Mouse (Mus musculus) heart, embryonic 14.5 days (tissue): ENCODE data around the gene Crtc1. TPM values are rescaled to one million over a fixed set of nuclear protein-coding genes. Genes with fewer than 3 reads are reported as not detected.

Experiments
- ATAC-seq: fragments of 200-750 bp; cut with Nextera tagmentation; 2 replicates; pipeline ENCODE4 v1.8.0; 2017; ENCODE audit warnings: low read depth, moderate TSS enrichment; ENCODE audit not compliant: insufficient number of reproducible peaks, insufficient read depth, low FRiP score
- H3K27ac ChIP-seq, 2 experiments: fragments of 200-500 bp in 1 of 2; fragments of 300-500 bp in 1 of 2; sonication (generic) in 1 of 2; replicated peaks in 1 of 2; 2 replicates each; pipeline ENCODE4 v1.5.1; 2012 to 2014; ENCODE audit warnings: low read depth in 2 of 2, low read length in 2 of 2, control low read depth in 1 of 2, mild to moderate bottlenecking in 1 of 2, mixed read lengths in 1 of 2; ENCODE audit not compliant: control insufficient read depth in 1 of 2, insufficient read depth in 1 of 2
- H3K27me3 ChIP-seq: fragments of 300-500 bp; sonication (generic); 2 replicates; pipeline ENCODE4 v1.6.1; 2014; ENCODE audit warnings: mild to moderate bottlenecking, low read length, control low read depth; ENCODE audit not compliant: control insufficient read depth, insufficient read depth
- H3K36me3 ChIP-seq: fragments of 300-500 bp; sonication (generic); 2 replicates; pipeline ENCODE4 v1.6.1; 2014; ENCODE audit warnings: mild to moderate bottlenecking, control low read depth, low read length, mixed read lengths; ENCODE audit not compliant: control insufficient read depth, insufficient read depth
- H3K4me1 ChIP-seq, 2 experiments: fragments of 200-500 bp in 1 of 2; fragments of 300-500 bp in 1 of 2; sonication (generic) in 1 of 2; 2 replicates each; pipeline ENCODE4 v1.6.1; 2012 to 2014; ENCODE audit warnings: low read length in 2 of 2, control low read depth in 1 of 2, mixed read lengths in 1 of 2; ENCODE audit not compliant: control insufficient read depth in 2 of 2, insufficient read depth in 2 of 2
- H3K4me2 ChIP-seq: fragments of 300-500 bp; sonication (generic); 2 replicates; pipeline ENCODE4 v1.6.1; 2014; ENCODE audit warnings: mild to moderate bottlenecking, low read length
- H3K4me3 ChIP-seq, 2 experiments: fragments of 200-500 bp in 1 of 2; fragments of 300-500 bp in 1 of 2; sonication (generic) in 1 of 2; 2 replicates each; pipeline ENCODE4 v1.5.1; 2012 to 2014; ENCODE audit warnings: low read length in 2 of 2, mild to moderate bottlenecking in 2 of 2, control low read depth in 1 of 2, low read depth in 1 of 2, moderate library complexity in 1 of 2; ENCODE audit not compliant: control insufficient read depth in 1 of 2, insufficient read depth in 1 of 2
- H3K9ac ChIP-seq: fragments of 300-500 bp; sonication (generic); 2 replicates; pipeline ENCODE4 v1.6.1; 2014; ENCODE audit warnings: mild to moderate bottlenecking, low read length
- H3K9me3 ChIP-seq: fragments of 300-500 bp; sonication (generic); 2 replicates; pipeline ENCODE4 v1.6.1; 2016; ENCODE audit warnings: low read length, control low read depth; ENCODE audit not compliant: control insufficient read depth
- WGBS: fragments of 180-500 bp; shearing (Covaris S2); extraction: QIAGEN DNeasy Blood & Tissue Kit; methylation state at CpG from one replicate; pipeline ENCODE4 v1.1.7; 2014; 5-methylcytosine and 5-hydroxymethylcytosine counted together
- polyA plus RNA-seq: library from polyadenylated mRNA; unstranded; fragments of >200 nt; fragmentation: Nextera tagmentation; extraction: Ambion mirVana; gene quantifications from 2 replicates; pipeline ENCODE4 v1.2.1, GENCODE M21; 2014

Gene Crtc1
- polyA plus RNA-seq, 1 experiment from 2014 or later, result 12.2 TPM

GRCm38 (mm10) chr8:70377049-70377448 is 62.3 kb downstream of the Crtc1 start:
- Histone ChIP-seq H3K27me3 (peaks cover 78% of the 10 kb centered on the region), H3K27ac (no peak overlapping the region), H3K4me2 (no peak overlapping the region), H3K36me3 (no peaks in the 10 kb centered on the region), H3K4me1 (peaks cover 10 to 29% of the 10 kb centered on the region in 2 experiments; a peak in 3 of 4 replicates), H3K4me3 (no peak overlapping the region), H3K9ac (no peak overlapping the region), H3K9me3 (0 out of 2 replicates have a peak, but pooled peaks cover 2% of the 10 kb centered on the region)
- 15% methylated on average over 15 of the region's 15 CpGs for WGBS
- ATAC-seq, result no peak

GRCm38 (mm10) chr8:70376275-70376741 is 63.1 kb downstream of the Crtc1 start:
- no peak for ATAC-seq
- H3K4me2 ChIP-seq, result peak overlapping the region; percentile 9; the same call in 1 of the 2 replicates
- no peak overlapping the region for H3K9ac ChIP-seq
- H3K36me3 ChIP-seq, result no peaks in the 10 kb centered on the region
- no peak overlapping the region for H3K4me3 ChIP-seq
- peaks cover 12 to 29% of the 10 kb centered on the region in 2 experiments; a peak in 3 of 4 replicates for H3K4me1 ChIP-seq
- peaks cover 82% of the 10 kb centered on the region for H3K27me3 ChIP-seq
- WGBS, result 9% methylated on average over 37 of the region's 37 CpGs
- H3K9me3 ChIP-seq, result 0 out of 2 replicates have a peak, but pooled peaks cover 2% of the 10 kb centered on the region
- no peak overlapping the region for H3K27ac ChIP-seq

- Histone ChIP-seq H3K4me2 (peak overlapping the region; percentile 62), H3K27me3 (peaks cover 78% of the 10 kb centered on the region), H3K9ac (no peak overlapping the region), H3K36me3 (no peaks in the 10 kb centered on the region), H3K9me3 (0 out of 2 replicates have a peak, but pooled peaks cover 2% of the 10 kb centered on the region), H3K4me1 (peaks cover 12 to 29% of the 10 kb centered on the region in 2 experiments; a peak in 3 of 4 replicates), H3K27ac (no peak overlapping the region), H3K4me3 (peak overlapping the region in 1 of 2 experiments; percentile 32; a peak in 2 of 4 replicates)
- WGBS, result 7% methylated on average over 35 of the region's 35 CpGs
- ATAC-seq, result no peak
Observed at GRCm38 (mm10) chr8:70375212-70375859, 64.0 kb downstream of the Crtc1 start.

- Histone ChIP-seq H3K4me3 (peak overlapping the region; percentile 20 to 32), H3K36me3 (no peaks in the 10 kb centered on the region), H3K4me1 (peaks cover 12 to 29% of the 10 kb centered on the region in 2 experiments; a peak in 3 of 4 replicates), H3K27ac (no peak overlapping the region), H3K27me3 (peaks cover 75% of the 10 kb centered on the region), H3K4me2 (peak overlapping the region; percentile 62), H3K9ac (no peak overlapping the region), H3K9me3 (0 out of 2 replicates have a peak, but pooled peaks cover 2% of the 10 kb centered on the region)
- peak; percentile 55 for ATAC-seq
- under 1% methylated on average over 48 of the region's 53 CpGs for WGBS
Observed at GRCm38 (mm10) chr8:70374318-70374927, 65.0 kb downstream of the Crtc1 start.

- Histone ChIP-seq H3K4me1 (peaks cover 15 to 29% of the 10 kb centered on the region in 2 experiments; a peak in 3 of 4 replicates), H3K27ac (peak within 1 kb of the TSS; percentile 42 to 59; a peak in 2 of 4 replicates), H3K4me2 (peak within 1 kb of the TSS; percentile 62), H3K4me3 (peak within 1 kb of the TSS; percentile 20 to 32), H3K36me3 (no peaks in the 10 kb centered on the region), H3K9ac (peak within 1 kb of the TSS; percentile 16; the same call in 1 of the 2 replicates), H3K9me3 (0 out of 2 replicates have a peak, but pooled peaks cover 2% of the 10 kb centered on the region), H3K27me3 (peaks cover 67% of the 10 kb centered on the region)
- 5% methylated on average over 47 of the region's 47 CpGs for WGBS
- ATAC-seq, result no peak
Observed at GRCm38 (mm10) chr8:70373397-70374317, 65.7 kb downstream of the Crtc1 start, which contains the start of gene Comp. Gene Comp (plus strand): TSS chr8:70373558.

GRCm38 (mm10) chr8:70371951-70372350 is 67.4 kb downstream of the Crtc1 start:
- Histone ChIP-seq H3K9ac (no peak overlapping the region), H3K27me3 (peaks cover 50% of the 10 kb centered on the region), H3K36me3 (no peaks in the 10 kb centered on the region), H3K4me2 (no peak overlapping the region), H3K4me1 (peaks cover 15 to 29% of the 10 kb centered on the region in 2 experiments; a peak in 3 of 4 replicates), H3K4me3 (no peak overlapping the region), H3K9me3 (0 out of 2 replicates have a peak, but pooled peaks cover 2% of the 10 kb centered on the region), H3K27ac (peak overlapping the region; percentile 58 to 59)
- 47% methylated on average over 6 of the region's 6 CpGs for WGBS
- peak; percentile 9; the same call in 1 of the 2 replicates for ATAC-seq

DNA sequence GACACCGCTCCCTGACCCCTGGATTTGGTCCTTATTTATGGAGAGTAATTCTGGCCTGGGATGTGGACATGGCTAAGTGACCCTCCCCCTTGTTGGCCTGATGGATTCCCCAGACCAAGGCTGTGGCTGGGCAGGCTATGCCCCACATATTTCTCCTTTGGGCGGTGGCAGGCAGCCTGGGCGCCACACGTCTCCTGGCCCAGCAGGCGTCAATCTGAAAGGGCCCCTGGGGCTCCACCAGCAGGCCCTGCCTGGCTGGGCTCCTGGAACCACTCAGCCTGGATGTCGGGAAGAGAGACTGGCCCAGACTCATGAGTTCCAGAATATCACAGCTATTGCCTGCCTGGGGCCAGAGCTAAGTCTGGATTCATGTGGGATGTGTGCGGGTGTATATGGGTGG is 68.9 kb downstream of the Crtc1 start:
- no peak overlapping the region for H3K9ac ChIP-seq
- ATAC-seq, result no peak
- WGBS, result 66% methylated on average over 7 of the region's 7 CpGs
- no peaks in the 10 kb centered on the region for H3K36me3 ChIP-seq
- 0 out of 2 replicates have a peak, but pooled peaks cover 2% of the 10 kb centered on the region for H3K9me3 ChIP-seq
- H3K27ac ChIP-seq, result no peak overlapping the region
- H3K4me3 ChIP-seq, result no peak overlapping the region
- H3K4me2 ChIP-seq, result no peak overlapping the region
- peaks cover 35% of the 10 kb centered on the region for H3K27me3 ChIP-seq
- peaks cover 15 to 20% of the 10 kb centered on the region in 2 experiments; a peak in 3 of 4 replicates for H3K4me1 ChIP-seq
